Mouse (Mus musculus) 416B (cell line): ENCODE results near the gene Treml1.
A peak's percentile ranks its signal among the peaks of the same experiment; 100 is the strongest.

ENCODE experiments used
- DNase-seq: peaks from one replicate; pipeline ENCODE4 v3.0.0; 2011; ENCODE audit warnings: low read depth

The Treml1 gene

GRCm38 (mm10) chr17:48360462-48360861, 746 bp downstream of the Treml1 start:
- DNase-seq: peak; percentile 55

GRCm38 (mm10) chr17:48362346-48362745, 2.6 kb downstream of the Treml1 start:
- DNase-seq: no peak

DNA sequence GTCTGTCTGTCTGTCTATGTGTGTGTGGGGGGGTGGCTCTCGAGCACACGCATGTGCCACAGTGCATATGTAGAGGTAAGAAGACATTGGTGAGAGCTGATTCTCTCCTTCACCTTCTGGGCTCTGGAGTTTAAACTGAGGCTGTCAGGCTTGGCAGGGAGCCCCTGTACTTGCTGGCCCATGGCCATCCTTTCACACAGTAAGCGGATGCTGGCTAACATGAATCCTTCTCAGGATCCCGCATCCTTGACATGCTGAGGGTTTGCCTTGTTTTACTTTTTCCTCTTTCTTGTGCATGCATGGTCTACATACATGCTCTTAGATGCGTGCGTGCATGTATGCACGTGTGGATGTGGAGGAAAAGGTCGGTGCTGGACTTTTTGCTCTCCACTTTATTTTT, 3.2 kb downstream of the Treml1 start:
- DNase-seq: no peak

- no peak for DNase-seq
These were observed 3.8 kb downstream of the Treml1 start for GRCm38 (mm10) chr17:48363421-48363965.

GRCm38 (mm10) chr17:48365511-48366155, 5.9 kb downstream of the Treml1 start:
- no peak for DNase-seq

GRCm38 (mm10) chr17:48366806-48367205, 7.1 kb downstream of the Treml1 start:
- DNase-seq: no peak

- no peak for DNase-seq
These were observed 11.9 kb downstream of the Treml1 start for GRCm38 (mm10) chr17:48371621-48372020.

- no peak for DNase-seq
These were observed 13.3 kb downstream of the Treml1 start for GRCm38 (mm10) chr17:48372987-48373386.

DNA sequence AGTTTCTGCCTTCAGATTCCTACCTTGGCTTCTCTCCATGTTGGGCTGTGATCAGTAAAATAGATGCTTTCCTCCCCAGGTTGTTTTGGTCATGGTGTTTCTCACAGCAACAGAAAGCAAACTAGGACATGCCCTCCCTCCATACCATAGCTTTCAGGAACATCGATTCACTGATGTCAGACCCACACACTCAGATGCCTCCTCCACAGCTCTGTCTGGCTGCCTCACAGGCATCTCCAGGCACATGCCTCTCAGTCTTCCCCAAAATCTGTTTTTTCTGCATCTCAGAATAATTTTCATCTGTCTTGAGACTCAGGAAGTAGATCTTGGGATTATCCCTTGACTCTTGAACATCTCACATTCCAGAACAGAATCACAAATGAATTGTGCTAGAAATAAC, 16.4 kb downstream of the Treml1 start:
- DNase-seq: no peak

DNA sequence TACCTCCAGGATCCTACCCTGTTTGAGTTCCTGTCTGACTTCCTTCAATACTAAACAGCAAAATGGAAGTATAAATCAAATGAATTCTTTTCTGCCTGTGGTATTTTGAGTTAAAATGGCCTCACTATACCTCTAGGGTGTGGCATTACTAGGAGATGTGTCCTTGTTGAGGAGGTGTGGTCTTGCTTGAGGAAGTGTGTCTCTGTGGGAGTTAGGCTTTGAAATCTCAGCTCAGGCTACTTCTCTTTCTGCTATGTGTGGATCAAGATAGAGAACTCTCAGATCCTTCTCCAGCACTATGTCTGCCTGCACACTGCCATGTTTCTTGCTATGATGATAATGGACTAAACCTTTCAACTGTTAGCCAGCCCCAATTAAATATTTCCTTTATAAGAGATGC, 19.3 kb downstream of the Treml1 start:
- DNase-seq: no peak

DNA sequence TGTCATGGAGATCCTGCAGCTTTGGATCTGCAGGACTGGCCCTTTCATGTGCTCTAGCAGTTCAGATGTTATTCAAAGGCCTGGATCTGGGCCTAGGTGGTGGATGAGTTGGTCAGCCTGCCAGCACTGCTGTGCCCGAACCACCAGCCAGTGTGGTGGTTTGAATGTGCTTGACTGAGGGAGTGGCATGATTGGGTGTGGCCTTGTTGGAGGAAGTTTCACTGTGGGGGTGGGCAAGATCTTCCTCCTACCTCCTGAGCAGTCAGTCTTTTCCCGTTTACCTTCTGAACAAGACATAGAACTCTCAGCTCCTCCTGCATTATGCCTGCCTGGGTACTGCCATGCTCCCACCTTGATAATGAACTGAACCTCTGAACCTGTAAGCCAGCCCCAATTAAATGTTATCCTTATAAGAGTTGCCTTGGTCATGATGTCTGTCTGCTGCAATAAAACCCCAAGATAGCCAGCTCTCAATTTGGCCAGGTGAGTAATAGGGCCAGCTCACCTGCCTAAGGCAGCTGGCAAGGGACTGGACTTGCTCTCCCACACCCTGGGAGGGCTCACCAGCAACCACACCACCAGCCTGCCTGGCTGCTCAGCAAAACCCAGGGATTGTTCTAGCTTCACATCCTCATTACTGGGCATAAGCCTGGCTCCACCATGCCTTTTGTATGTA, 26.2 kb downstream of the Treml1 start:
- DNase-seq: peak; percentile 34

- no peak for DNase-seq
These were observed 28.9 kb downstream of the Treml1 start for GRCm38 (mm10) chr17:48388666-48389065.

DNA sequence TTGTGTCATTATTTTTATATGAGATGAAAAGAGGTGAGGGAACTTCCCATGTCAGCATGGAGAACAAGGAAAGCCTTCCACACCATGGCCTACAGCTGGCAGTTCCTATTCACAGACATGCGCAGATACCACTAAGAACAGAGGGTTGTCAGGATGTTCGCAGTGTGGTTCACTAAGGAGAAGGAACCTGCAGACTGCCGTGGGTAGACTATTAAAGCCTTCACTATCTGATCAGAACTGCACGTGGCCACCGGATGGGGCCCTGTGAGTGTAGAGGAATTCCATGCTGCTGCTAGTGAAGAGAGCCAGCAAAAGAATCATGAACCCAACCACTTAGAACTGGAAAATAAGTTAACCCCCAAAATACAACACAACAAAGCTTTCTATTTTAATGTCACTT, 29.7 kb downstream of the Treml1 start:
- no peak for DNase-seq

GRCm38 (mm10) chr17:48391446-48391845, 31.7 kb downstream of the Treml1 start:
- no peak for DNase-seq

DNA sequence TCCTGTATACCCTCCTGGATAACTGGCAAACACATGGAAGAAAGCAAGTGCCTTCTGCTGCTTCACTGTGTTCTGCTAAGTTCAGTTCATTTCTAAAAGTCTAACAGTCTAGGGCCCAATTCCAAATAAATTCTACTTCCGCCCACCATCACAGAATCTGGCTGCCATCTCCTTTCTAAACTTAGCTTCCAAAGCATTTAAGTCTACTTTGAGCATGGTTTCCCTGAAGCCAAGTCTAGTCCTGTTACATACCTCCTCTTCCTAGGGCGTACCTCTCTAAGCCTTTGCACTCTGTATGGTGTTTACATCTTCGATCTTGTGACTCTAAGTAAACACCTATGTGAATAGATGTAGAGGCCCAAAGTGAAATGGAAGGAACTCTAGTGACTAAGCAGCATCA, 32.9 kb downstream of the Treml1 start:
- no peak for DNase-seq

GRCm38 (mm10) chr17:48401710-48402109, 42.0 kb downstream of the Treml1 start:
- no peak for DNase-seq

DNA sequence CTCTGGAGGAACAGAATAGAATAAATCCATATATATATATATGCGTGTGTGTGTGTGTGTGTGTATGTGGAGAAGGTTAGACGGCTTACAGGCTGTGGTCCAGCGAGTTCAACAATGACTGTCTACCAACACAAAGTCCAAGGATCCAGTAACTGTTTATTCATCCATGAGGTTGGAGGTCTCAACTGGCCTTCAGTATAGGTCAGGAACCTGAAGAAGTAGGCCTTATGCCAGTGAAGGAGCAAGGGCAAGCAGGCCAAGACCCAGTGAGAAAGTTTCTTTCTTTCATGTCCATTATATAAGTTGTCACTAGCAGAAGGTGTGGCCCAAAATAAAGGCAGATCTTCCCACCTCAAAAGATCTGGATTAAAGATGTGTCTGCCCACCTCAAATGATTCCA, 43.0 kb downstream of the Treml1 start:
- no peak for DNase-seq

GRCm38 (mm10) chr17:48403848-48404247, 44.1 kb downstream of the Treml1 start:
- no peak for DNase-seq

DNA sequence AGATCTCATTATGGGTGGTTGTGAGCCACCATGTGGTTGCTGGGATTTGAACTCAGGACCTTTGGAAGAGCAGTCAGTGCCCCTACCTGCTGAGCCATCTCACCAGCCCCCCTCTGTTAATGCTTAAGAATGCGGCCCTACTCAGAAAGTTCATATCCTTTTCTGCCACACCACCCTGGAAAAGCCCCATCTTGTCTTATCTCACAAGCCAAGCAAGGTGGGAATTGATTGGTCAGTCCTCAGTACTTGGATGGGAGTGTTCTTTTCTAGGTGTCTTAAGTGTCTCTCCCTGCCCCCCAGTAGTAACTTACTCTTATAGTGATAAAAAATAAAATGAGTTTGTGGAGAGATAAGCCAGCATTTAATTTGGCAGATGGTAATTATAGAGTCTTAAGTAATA, 45.0 kb downstream of the Treml1 start:
- no peak for DNase-seq

DNA sequence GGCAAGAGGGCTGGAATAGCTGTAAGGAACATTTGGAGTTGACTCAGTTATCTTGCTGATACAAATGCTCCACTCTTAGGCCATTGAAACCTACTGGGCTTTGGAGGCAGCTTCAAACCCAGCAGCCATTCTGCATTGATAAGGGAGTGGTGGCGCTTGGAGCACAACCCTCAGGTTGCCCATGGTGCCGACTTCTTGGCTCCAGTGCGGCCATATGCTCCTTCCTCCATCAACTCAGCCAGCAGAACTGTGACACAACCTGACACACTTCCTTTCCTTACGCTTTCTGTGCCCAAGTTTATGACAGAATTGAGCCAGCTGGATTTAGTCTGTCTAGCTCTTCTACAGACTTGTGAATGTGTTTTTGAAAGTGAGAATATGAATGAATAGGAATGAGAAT, 47.4 kb downstream of the Treml1 start:
- DNase-seq: no peak

DNA sequence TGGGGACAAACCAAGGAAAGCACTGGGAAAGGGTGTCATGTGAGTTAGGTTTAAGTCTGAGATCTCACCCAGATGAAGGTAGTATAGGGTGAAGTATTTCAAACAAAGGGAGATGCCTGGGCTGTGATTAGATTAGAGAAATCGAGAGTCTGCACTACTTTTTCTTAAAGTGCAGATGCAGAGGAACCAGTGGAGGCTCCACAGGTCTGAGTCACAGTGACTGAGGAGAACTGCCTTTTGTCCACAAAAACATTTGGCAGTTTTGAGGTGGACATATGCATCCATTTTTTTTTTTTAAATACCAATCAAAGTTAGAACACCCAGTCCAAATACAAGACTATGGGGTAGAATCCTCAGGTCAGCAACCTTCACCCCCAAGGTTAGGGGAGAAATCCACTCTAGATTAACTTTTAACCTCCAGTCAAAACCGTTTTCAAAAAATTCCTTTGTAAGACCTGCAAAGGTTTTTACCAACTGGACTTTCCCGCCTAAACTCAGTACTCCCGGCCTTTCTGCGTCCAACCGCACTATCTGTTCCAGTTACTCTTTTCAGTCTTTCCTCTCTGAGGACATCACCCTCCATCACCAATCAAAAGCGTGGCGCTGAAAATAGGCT, 48.3 kb downstream of the Treml1 start:
- peak; percentile 51 for DNase-seq

GRCm38 (mm10) chr17:48408526-48409291, 49.0 kb downstream of the Treml1 start:
- DNase-seq: peak; percentile 85
